Mouse (Mus musculus) G1E (cell line): ENCODE data around the gene Ptprs. TPM values are rescaled to one million over a fixed set of nuclear protein-coding genes. Genes with fewer than 3 reads are reported as not detected.
A peak's percentile ranks its signal among the peaks of the same experiment; 100 is the strongest.
"Not testable (repeated sequence)": the region's sequence is repeated elsewhere in the genome, so short reads cannot be mapped to it uniquely, and the experiment has no call there.

Source experiments
- ATAC-seq: 2 replicates; pipeline ENCODE4 v1.8.0; 2016; ENCODE audit warnings: mild to moderate bottlenecking; ENCODE audit not compliant: insufficient number of reproducible peaks, poor library complexity, low FRiP score, severe bottlenecking; ENCODE audit errors: extremely low read depth
- DNase-seq: peaks from one replicate; pipeline ENCODE4 v3.0.0; 2012; ENCODE audit warnings: low spot score
- H3K27me3 ChIP-seq: 2 replicates; pipeline ENCODE4 v1.6.1; 2012; ENCODE audit warnings: mild to moderate bottlenecking, low read length, inconsistent platforms; ENCODE audit not compliant: insufficient read depth
- H3K36me3 ChIP-seq: replicated peaks from 2 replicates; pipeline ENCODE3; 2012; ENCODE audit warnings: mild to moderate bottlenecking, inconsistent platforms
- H3K4me1 ChIP-seq: 2 replicates; pipeline ENCODE4 v1.6.1; 2012; ENCODE audit warnings: low read depth, low read length, inconsistent platforms, mixed read lengths; ENCODE audit not compliant: insufficient read depth
- H3K4me3 ChIP-seq: 2 replicates; pipeline ENCODE4 v1.5.1; 2012; ENCODE audit warnings: low read depth, mild to moderate bottlenecking, inconsistent platforms, low read length, moderate library complexity, mixed read lengths
- H3K9me3 ChIP-seq: replicated peaks from 2 replicates; pipeline ENCODE4 v1.6.1; 2012; ENCODE audit warnings: inconsistent platforms
- CTCF ChIP-seq: IDR thresholded peaks from 2 replicates; pipeline ENCODE4 v1.5.1; 2012; ENCODE audit warnings: low read depth, low read length, inconsistent platforms, mixed read lengths
- GATA1 ChIP-seq: IDR thresholded peaks from 2 replicates; pipeline ENCODE4 v1.6.1; 2012; ENCODE audit warnings: borderline replicate concordance, low read length, inconsistent platforms, mixed read lengths
- GATA2 ChIP-seq: IDR thresholded peaks from 2 replicates; pipeline ENCODE4 v1.6.1; 2012; ENCODE audit warnings: low read depth, low read length, inconsistent platforms, borderline replicate concordance
- POLR2AphosphoS5 ChIP-seq: IDR thresholded peaks from 2 replicates; pipeline ENCODE4 v1.6.1; 2012; ENCODE audit warnings: low read depth, low read length, inconsistent platforms; ENCODE audit not compliant: insufficient replicate concordance
- TAL1 ChIP-seq: conservative IDR thresholded peaks from 2 replicates; pipeline ENCODE4 v1.6.1; 2012; ENCODE audit warnings: low read depth, low read length, inconsistent platforms, mixed read lengths
- polyA plus RNA-seq: library from polyadenylated mRNA; stranded (reverse); fragments of >175 nt; gene quantifications from 2 replicates; pipeline ENCODE4 v1.2.3, GENCODE M21; 2012
- total RNA-seq, 2 experiments: library from RNA; stranded (forward) in 1 of 2; stranded (reverse) in 1 of 2; fragments of 200-1000 nt in 1 of 2; fragments of >200 nt in 1 of 2; fragmentation: Nextera tagmentation in 1 of 2; gene quantifications; 2 replicates each; pipeline ENCODE4 v1.2.3; 2014 to 2017

Gene Ptprs
- total and polyA plus RNA-seq, 3 experiments, result 16.7 to 83.6 (median 77.2) TPM

DNA sequence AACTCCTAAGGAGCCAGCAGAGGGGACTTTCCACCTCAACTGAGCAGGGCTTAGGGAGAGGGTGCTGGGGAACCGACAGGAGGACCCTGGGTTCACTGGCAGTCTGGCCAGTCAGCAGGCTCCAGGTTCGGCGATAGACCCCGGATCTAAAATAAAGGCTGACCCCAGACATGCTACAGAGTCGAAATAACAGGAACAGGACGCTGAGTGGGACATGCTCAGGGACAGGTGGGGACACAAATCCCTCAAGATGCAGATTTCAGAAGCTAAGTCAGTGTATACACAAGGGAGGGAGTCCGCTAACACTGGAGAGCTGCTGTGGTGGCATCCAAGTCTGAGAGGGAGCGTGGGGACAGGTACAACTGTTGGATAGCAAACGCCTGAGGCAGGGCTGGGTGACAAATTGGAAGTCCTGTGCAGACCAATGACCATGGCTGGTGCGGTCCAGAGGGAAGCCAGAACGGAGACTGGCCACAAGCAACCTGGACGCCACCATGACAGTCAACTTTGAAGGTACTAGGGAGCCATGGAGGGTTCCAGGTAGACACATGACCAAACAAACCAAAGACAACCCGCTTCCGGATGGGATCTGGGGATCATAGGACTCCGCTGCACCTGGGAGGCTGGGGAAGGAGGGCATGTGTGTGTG, 30.3 kb upstream of the Ptprs start:
- H3K36me3 ChIP-seq, result no peaks in the 10 kb centered on the region
- ATAC-seq, result no peak
- TF ChIP-seq POLR2AphosphoS5 (no peak), GATA1 (no peak), CTCF (no peak), TAL1 (no peak), GATA2 (no peak)
- H3K9me3 ChIP-seq, result peaks cover 32% of the 10 kb centered on the region
- H3K4me1 ChIP-seq, result peaks cover 33% of the 10 kb centered on the region
- H3K27me3 ChIP-seq, result peaks cover 22% of the 10 kb centered on the region; the same call in 1 of the 2 replicates
- no peak for DNase-seq
- H3K4me3 ChIP-seq, result peak overlapping the region; percentile 69; the same call in 1 of the 2 replicates

DNA sequence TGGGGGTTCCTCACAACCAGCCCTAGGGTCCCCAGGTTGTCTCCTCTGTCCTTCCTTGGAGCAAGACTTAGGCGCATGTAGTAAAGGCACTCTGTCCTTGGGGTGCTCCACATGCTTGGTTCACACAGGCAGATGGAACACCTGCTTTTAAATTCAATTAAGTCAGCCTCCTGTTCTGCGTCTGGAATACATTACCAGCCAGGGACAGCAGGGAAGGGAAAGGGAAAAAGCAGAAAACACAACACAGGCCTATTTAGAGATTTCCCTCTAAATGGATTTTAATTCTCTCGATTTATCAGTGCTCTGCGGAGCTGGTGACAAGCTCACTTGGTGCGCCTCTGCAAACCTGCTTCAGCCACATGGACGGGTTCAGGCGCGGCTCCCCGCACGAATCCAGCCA, 29.1 kb upstream of the Ptprs start:
- Histone ChIP-seq H3K4me3 (no peak overlapping the region), H3K27me3 (peaks cover 22% of the 10 kb centered on the region)
- ATAC-seq, result no peak

DNA sequence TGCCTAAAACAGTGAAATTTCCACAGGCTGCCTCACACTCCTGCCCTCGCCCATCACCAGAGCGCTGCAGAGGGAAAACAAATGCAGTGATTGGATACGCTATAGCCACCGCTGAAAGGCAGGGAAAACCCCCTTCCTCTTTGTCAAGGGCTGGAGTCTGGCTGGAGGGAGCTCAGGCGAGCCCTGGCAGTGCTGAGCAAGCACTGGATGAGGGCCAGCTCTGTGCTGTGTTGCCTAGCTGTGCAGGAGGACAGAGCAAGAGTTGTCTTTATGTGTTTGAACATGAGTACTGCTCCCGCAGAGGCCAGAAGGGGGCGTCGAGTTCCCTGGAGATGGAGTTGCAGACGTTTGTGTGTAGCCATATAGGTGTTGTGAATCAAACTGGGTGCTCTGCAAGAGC, 26.2 kb upstream of the Ptprs start:
- no peak overlapping the region for H3K4me3 ChIP-seq
- ATAC-seq (no peak), DNase-seq (no peak)
- peaks cover 16% of the 10 kb centered on the region for H3K9me3 ChIP-seq
- H3K27me3 ChIP-seq, result peaks cover 32% of the 10 kb centered on the region
- H3K4me1 ChIP-seq, result peaks cover 15% of the 10 kb centered on the region
- no peaks in the 10 kb centered on the region for H3K36me3 ChIP-seq
- no peak for TF ChIP-seq GATA1

More for the DNA sequence above, 29.1 kb upstream of the Ptprs start:
- no peak for DNase-seq
- TF ChIP-seq CTCF (no peak), GATA2 (no peak), GATA1 (no peak), POLR2AphosphoS5 (no peak), TAL1 (no peak)
- Histone ChIP-seq H3K36me3 (no peaks in the 10 kb centered on the region), H3K9me3 (peaks cover 21% of the 10 kb centered on the region), H3K4me1 (peaks cover 33% of the 10 kb centered on the region)

DNA sequence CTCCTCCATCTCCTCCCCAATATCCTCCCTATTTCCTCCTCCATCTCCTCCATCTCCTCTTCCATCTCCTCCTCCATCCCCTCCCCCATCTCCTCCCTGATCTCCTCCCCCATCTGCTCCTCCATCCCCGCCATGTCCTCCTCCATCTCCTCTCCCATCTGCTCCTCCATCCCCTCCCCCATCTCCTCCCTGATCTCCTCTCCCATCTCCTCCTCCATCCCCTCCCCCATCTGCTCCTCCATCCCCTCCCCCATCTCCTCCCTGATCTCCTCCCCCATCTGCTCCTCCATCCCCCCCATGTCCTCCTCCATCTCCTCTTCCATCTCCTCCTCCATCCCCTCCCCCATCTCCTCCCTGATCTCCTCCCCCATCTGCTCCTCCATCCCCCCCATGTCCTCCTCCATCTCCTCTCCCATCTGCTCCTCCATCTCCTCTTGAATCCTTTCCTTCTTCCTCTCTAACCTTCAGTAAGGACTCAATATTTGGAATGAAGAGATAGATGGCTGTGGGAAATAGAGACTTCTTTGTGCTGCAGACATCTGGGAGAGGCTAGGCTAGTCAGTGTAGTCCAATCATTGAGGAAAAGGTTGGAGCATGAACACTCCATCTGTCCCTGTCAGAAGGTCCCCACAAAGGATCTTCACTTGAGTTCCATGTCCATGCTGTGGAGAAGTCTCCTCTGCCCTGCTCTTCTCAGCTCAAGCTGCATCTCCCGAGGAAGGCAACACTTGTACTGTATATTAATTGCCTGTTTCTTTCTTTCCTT, 25.5 kb upstream of the Ptprs start:
- Histone ChIP-seq H3K27me3 (peaks cover 33% of the 10 kb centered on the region), H3K9me3 (peaks cover 17% of the 10 kb centered on the region)
- not testable (repeated sequence) for H3K36me3 ChIP-seq, DNase-seq, H3K4me1 ChIP-seq, H3K4me3 ChIP-seq, ATAC-seq

DNA sequence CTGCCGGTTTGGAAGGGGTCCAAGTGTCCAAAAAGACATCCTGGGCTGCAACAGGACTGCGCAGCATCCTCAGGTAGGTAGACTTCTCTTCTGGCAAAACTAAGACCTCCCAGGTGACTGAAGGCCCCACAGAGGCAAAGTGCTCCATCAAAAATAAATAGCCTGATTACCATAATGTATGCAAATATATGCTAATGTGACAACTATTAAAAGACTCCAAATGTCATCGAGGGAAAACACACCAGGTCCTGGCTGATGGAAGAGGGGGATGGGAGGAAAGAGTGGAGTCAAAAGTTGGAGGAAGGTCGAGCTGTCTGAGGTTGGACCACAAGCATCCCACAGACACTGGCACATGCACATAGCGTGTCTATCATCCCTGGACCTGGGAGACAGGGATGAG, 22.9 kb upstream of the Ptprs start:
- no peak for DNase-seq
- no peaks in the 10 kb centered on the region for H3K36me3 ChIP-seq
- ATAC-seq, result no peak
- no peak overlapping the region for H3K4me3 ChIP-seq
- H3K27me3 ChIP-seq, result peaks cover 33% of the 10 kb centered on the region
- peaks cover 2% of the 10 kb centered on the region; the same call in 1 of the 2 replicates for H3K4me1 ChIP-seq
- TF ChIP-seq POLR2AphosphoS5 (no peak), CTCF (no peak), GATA1 (no peak), GATA2 (no peak), TAL1 (no peak)
- H3K9me3 ChIP-seq, result peaks cover 36% of the 10 kb centered on the region

DNA sequence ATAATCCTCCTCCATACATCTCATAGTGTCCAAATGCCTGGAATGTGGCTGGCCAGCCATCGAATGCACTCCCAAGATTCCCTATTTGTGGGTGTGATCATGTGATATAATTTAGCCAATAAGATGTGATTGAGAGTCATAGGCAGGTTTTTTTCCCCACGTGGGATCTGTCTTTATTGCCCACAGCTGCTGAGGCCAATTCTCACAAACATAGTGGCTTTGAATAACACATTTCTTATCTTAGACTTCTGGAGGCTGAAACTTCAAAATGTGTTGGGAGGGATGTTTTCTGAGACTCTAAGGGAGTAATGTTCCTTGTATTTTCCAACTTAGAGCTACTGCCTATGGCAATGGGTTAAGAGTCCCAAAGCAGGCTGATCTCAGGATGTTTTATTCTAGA, 18.2 kb upstream of the Ptprs start:
- Histone ChIP-seq H3K4me1 (no peaks in the 10 kb centered on the region), H3K36me3 (no peaks in the 10 kb centered on the region), H3K4me3 (no peak overlapping the region), H3K27me3 (peaks cover 38% of the 10 kb centered on the region), H3K9me3 (peaks cover 62% of the 10 kb centered on the region)
- DNase-seq (no peak), ATAC-seq (no peak)
- TF ChIP-seq TAL1 (no peak), GATA1 (no peak), CTCF (no peak), POLR2AphosphoS5 (no peak), GATA2 (no peak)
